Mouse (Mus musculus) embryonic fibroblast, embryonic 13.5 days (primary cell): ENCODE measurements around the gene Lig4.

ENCODE experiments used
- CTCF ChIP-seq: IDR thresholded peaks from 2 replicates; pipeline ENCODE4 v1.5.1; 2011; ENCODE audit warnings: mild to moderate bottlenecking, control low read depth, low read length, moderate library complexity, borderline replicate concordance; ENCODE audit not compliant: insufficient read depth
- POLR2A ChIP-seq: IDR thresholded peaks from 2 replicates; pipeline ENCODE4 v1.6.1; 2011; ENCODE audit warnings: low read depth, mild to moderate bottlenecking, control low read depth, low read length, moderate library complexity

GRCm38 (mm10) chr8:10017231-10017630, 39.7 kb upstream of the Lig4 start:
- TF ChIP-seq POLR2A (no peak), CTCF (no peak)
